Comparison of ENCODE assay signal across 21 mouse cellular contexts in the genomic region with DNA sequence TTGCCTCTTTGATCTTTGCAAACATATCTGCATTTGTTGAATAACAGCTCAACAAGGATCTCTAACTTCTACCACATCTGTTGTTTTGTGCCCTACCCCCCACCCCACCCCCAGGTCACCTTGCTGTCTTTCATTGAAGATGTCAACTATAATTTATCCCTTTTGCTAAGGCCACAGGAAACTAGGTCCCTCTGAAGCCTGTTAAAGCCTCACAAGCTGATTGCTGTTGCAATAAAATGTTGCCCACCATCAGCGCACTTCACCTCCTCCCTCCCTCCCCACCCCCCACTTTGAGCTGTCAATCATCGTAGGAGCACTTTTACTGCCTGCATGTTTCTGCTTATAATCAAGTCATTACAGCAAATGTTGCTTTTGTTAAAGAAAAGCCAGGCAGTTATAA.
DNase-seq lines count a peak whose midpoint lies in the region; ATAC-seq and TF ChIP-seq lines count a peak whose summit lies in the region.
"Had no signal": no experiment of that assay in that cellular context is flagged by ENCODE, and none has a peak within 500 bp of the region (broad histone marks: within the 10 kb centered on the region; RNA-seq: fewer than 3 reads in every experiment).

No protein-coding gene starts in this region.

- 51% methylated on average over 2 of the region's 2 CpGs for WGBS in hindbrain, postnatal 0 days
- 51% methylated on average over 2 of the region's 2 CpGs for WGBS in hindbrain, embryonic 16.5 days
- WGBS in forebrain, embryonic 16.5 days, result 41% methylated on average over 2 of the region's 2 CpGs
- 51% methylated on average over 2 of the region's 2 CpGs for WGBS in midbrain, embryonic 15.5 days

- H3K4me2 ChIP-seq in hindbrain, postnatal 0 days (ENCODE audit: low read depth, low read length), result no peak overlapping the region
- H3K4me2 ChIP-seq in hindbrain, embryonic 16.5 days (ENCODE audit: low read length), result no peak overlapping the region
- no peak overlapping the region for H3K4me2 ChIP-seq in forebrain, embryonic 16.5 days (ENCODE audit: low read length)
- H3K4me2 ChIP-seq in midbrain, embryonic 15.5 days, result no peak overlapping the region
- H3K4me2 ChIP-seq: embryonic facial prominence, embryonic 13.5 days; heart, embryonic 13.5 days; limb, embryonic 13.5 days; liver, embryonic 15.5 days had no signal

- peak; percentile 7 for DNase-seq in hindbrain, postnatal 0 days (ENCODE audit: low spot score)
- DNase-seq in embryo, embryonic 11 days, result peak; percentile 63
- DNase-seq in spleen, postnatal 10 days (ENCODE audit: low spot score in 2 of 2), result no peak
- DNase-seq in right cerebral cortex, postnatal 14 days, result no peak
- DNase-seq: cerebellum, postnatal 10 days; heart, postnatal 4 days; kidney, postnatal 10 days; right cerebral cortex, postnatal 25 days; thymus, postnatal 14 days had no signal

- H3K36me3 ChIP-seq in hindbrain, postnatal 0 days (ENCODE audit: insufficient read depth, low read length), result no peaks in the 10 kb centered on the region
- H3K36me3 ChIP-seq in hindbrain, embryonic 16.5 days (ENCODE audit: control insufficient read depth, insufficient read depth, low read length), result no peaks in the 10 kb centered on the region
- no peaks in the 10 kb centered on the region for H3K36me3 ChIP-seq in forebrain, embryonic 16.5 days (ENCODE audit: control insufficient read depth, insufficient read depth)
- H3K36me3 ChIP-seq in midbrain, embryonic 15.5 days (replicated peaks), result no peaks in the 10 kb centered on the region
- H3K36me3 ChIP-seq: embryonic facial prominence, embryonic 13.5 days; heart, embryonic 13.5 days; limb, embryonic 13.5 days; liver, embryonic 15.5 days had no signal

- no peaks in the 10 kb centered on the region for H3K9me3 ChIP-seq in hindbrain, postnatal 0 days (ENCODE audit: low read length)
- H3K9me3 ChIP-seq in hindbrain, embryonic 16.5 days (ENCODE audit: control insufficient read depth, low read length), result no peaks in the 10 kb centered on the region
- no peaks in the 10 kb centered on the region for H3K9me3 ChIP-seq in forebrain, embryonic 16.5 days (ENCODE audit: control insufficient read depth, low read length)
- no peaks in the 10 kb centered on the region for H3K9me3 ChIP-seq in midbrain, embryonic 15.5 days
- H3K9me3 ChIP-seq: embryonic facial prominence, embryonic 13.5 days; heart, embryonic 13.5 days; limb, embryonic 13.5 days; liver, embryonic 15.5 days had no signal

- H3K4me3 ChIP-seq in hindbrain, postnatal 0 days (ENCODE audit: low read length), result no peak overlapping the region
- H3K4me3 ChIP-seq in hindbrain, embryonic 16.5 days (ENCODE audit: low read length), result no peak overlapping the region
- H3K4me3 ChIP-seq in forebrain, embryonic 16.5 days (replicated peaks; ENCODE audit: low read length), result no peak overlapping the region
- no peak overlapping the region for H3K4me3 ChIP-seq in midbrain, embryonic 15.5 days
- H3K4me3 ChIP-seq: embryonic facial prominence, embryonic 13.5 days; heart, embryonic 13.5 days; layer of hippocampus, adult 2 months; limb, embryonic 13.5 days; liver, embryonic 15.5 days had no signal

- H3K4me1 ChIP-seq in hindbrain, postnatal 0 days (ENCODE audit: insufficient read depth, low read length), result no peaks in the 10 kb centered on the region
- no peaks in the 10 kb centered on the region for H3K4me1 ChIP-seq in hindbrain, embryonic 16.5 days (ENCODE audit: control insufficient read depth, insufficient read depth, low read depth, low read length)
- peaks cover 10% of the 10 kb centered on the region for H3K4me1 ChIP-seq in forebrain, embryonic 16.5 days (replicated peaks; ENCODE audit: control insufficient read depth, insufficient read depth, low read length)
- peaks cover 17% of the 10 kb centered on the region for H3K4me1 ChIP-seq in midbrain, embryonic 15.5 days
- H3K4me1 ChIP-seq: heart, embryonic 13.5 days; liver, embryonic 15.5 days had no signal

- H3K9ac ChIP-seq in hindbrain, postnatal 0 days (replicated peaks; ENCODE audit: low read length), result no peak overlapping the region
- no peak overlapping the region for H3K9ac ChIP-seq in hindbrain, embryonic 16.5 days (ENCODE audit: low read depth, low read length)
- H3K9ac ChIP-seq in forebrain, embryonic 16.5 days (replicated peaks; ENCODE audit: low read depth, low read length), result no peak overlapping the region
- no peak overlapping the region for H3K9ac ChIP-seq in midbrain, embryonic 15.5 days
- H3K9ac ChIP-seq: embryonic facial prominence, embryonic 13.5 days; heart, embryonic 13.5 days; limb, embryonic 13.5 days; liver, embryonic 15.5 days had no signal

- H3K27me3 ChIP-seq in hindbrain, postnatal 0 days (ENCODE audit: insufficient read depth, low read length), result no peaks in the 10 kb centered on the region
- no peaks in the 10 kb centered on the region for H3K27me3 ChIP-seq in hindbrain, embryonic 16.5 days (replicated peaks; ENCODE audit: control insufficient read depth, insufficient read depth, low read length)
- no peaks in the 10 kb centered on the region for H3K27me3 ChIP-seq in forebrain, embryonic 16.5 days (replicated peaks; ENCODE audit: control insufficient read depth, insufficient read depth, low read length)
- no peaks in the 10 kb centered on the region for H3K27me3 ChIP-seq in midbrain, embryonic 15.5 days (replicated peaks)
- H3K27me3 ChIP-seq: embryonic facial prominence, embryonic 13.5 days; heart, embryonic 13.5 days; limb, embryonic 13.5 days; liver, embryonic 15.5 days; Patski had no signal

- ATAC-seq in hindbrain, postnatal 0 days, result no peak
- ATAC-seq in hindbrain, embryonic 16.5 days, result no peak
- ATAC-seq in forebrain, embryonic 16.5 days, result peak; percentile 67
- ATAC-seq in midbrain, embryonic 15.5 days (replicated peaks), result no peak
- ATAC-seq: intestine, postnatal 0 days; lung, postnatal 0 days; Patski had no signal

- TF ChIP-seq CTCF in hindbrain, postnatal 0 days (IDR thresholded peaks at IDR 0.05; ENCODE audit: low read depth), result no peak

- no peak overlapping the region for H3K27ac ChIP-seq in hindbrain, postnatal 0 days
- no peak overlapping the region for H3K27ac ChIP-seq in hindbrain, embryonic 16.5 days (ENCODE audit: low read depth, low read length)
- H3K27ac ChIP-seq in forebrain, embryonic 16.5 days (ENCODE audit: low read length), result no peak overlapping the region
- 0 out of 2 replicates have a peak overlapping the region, but pooled peaks have one; percentile 14 for H3K27ac ChIP-seq in midbrain, embryonic 15.5 days
- H3K27ac ChIP-seq: embryonic facial prominence, embryonic 13.5 days; heart, embryonic 13.5 days; layer of hippocampus, adult 2 months; limb, embryonic 13.5 days; liver, embryonic 15.5 days; stomach, postnatal 0 days had no signal

Comparison
In these comparisons a context has a peak if more than half of its experiments do, and no peak if none do; other contexts are left out.
1. DNase-seq: peak in hindbrain, postnatal 0 days (single experiment) and embryo, embryonic 11 days (single experiment); none in spleen, postnatal 10 days (0 of 2) and right cerebral cortex, postnatal 14 days (single experiment).